Mouse (Mus musculus) thymus, postnatal 25 days (tissue): ENCODE measurements at regions not wholly inside any gene's neighbourhood (a gene's known extent, or its start where the extent isn't known, plus 50 kb on each side); places are given as distances from the start of the nearest gene placed in this dataset.

ENCODE experiments used
- DNase-seq: peaks from one replicate; pipeline ENCODE4 v3.0.0; 2022

GRCm38 (mm10) chr10:43792618-43793017, 108.9 kb downstream of the Qrsl1 start:
- DNase-seq: no peak

GRCm38 (mm10) chr10:43794587-43794986, 107.0 kb downstream of the Qrsl1 start:
- DNase-seq: no peak

- no peak for DNase-seq
These were observed 101.5 kb downstream of the Qrsl1 start for GRCm38 (mm10) chr10:43800077-43800476.

GRCm38 (mm10) chr10:43815291-43815690, 86.3 kb downstream of the Qrsl1 start:
- no peak for DNase-seq

- DNase-seq: no peak
These were observed 83.9 kb downstream of the Qrsl1 start for GRCm38 (mm10) chr10:43817522-43818198.

GRCm38 (mm10) chr10:43818623-43819022, 82.9 kb downstream of the Qrsl1 start:
- DNase-seq: no peak

GRCm38 (mm10) chr10:43819434-43819833, 82.1 kb downstream of the Qrsl1 start:
- DNase-seq: no peak

- DNase-seq: no peak
These were observed 78.9 kb downstream of the Qrsl1 start for GRCm38 (mm10) chr10:43822615-43823014.

- DNase-seq: no peak
These were observed 77.5 kb downstream of the Qrsl1 start for GRCm38 (mm10) chr10:43824009-43824408.
